ENCODE assay signal across 9 mouse cellular contexts in genomic region chr13:13538585-13539300, GRCm38 (mm10). TPM values are rescaled to one million over a fixed set of nuclear protein-coding genes. Genes with fewer than 3 reads are reported as not detected.
DNase-seq lines count a peak whose midpoint lies in the region; ATAC-seq and TF ChIP-seq lines count a peak whose summit lies in the region.
"Had no signal": no experiment of that assay in that cellular context is flagged by ENCODE, and none has a peak within 500 bp of the region (broad histone marks: within the 10 kb centered on the region; RNA-seq: fewer than 3 reads in every experiment).

No protein-coding gene starts in this region.

- H3K9me3 ChIP-seq in midbrain, embryonic 14.5 days (ENCODE audit: control insufficient read depth, low read length) = no peaks in the 10 kb centered on the region
- no peaks in the 10 kb centered on the region for H3K9me3 ChIP-seq in midbrain, embryonic 16.5 days (replicated peaks; ENCODE audit: control insufficient read depth, low read length, poor library complexity, severe bottlenecking)
- no peaks in the 10 kb centered on the region for H3K9me3 ChIP-seq in forebrain, embryonic 14.5 days (replicated peaks; ENCODE audit: control insufficient read depth, low read length)
- no peaks in the 10 kb centered on the region for H3K9me3 ChIP-seq in intestine, embryonic 16.5 days (ENCODE audit: control insufficient read depth, low read length)
- H3K9me3 ChIP-seq: embryonic facial prominence, embryonic 15.5 days had no signal

- TF ChIP-seq POLR2A in thymus, adult 2 months (IDR thresholded peaks at IDR 0.05; ENCODE audit: control insufficient read depth, extremely low read depth, insufficient read depth, low read length, poor library complexity) = no peak

- no peak for TF ChIP-seq CTCF in thymus, adult 2 months (IDR thresholded peaks at IDR 0.05; ENCODE audit: borderline replicate concordance, control insufficient read depth, extremely low read depth, insufficient read depth, low read length, poor library complexity)

- H3K9ac ChIP-seq in midbrain, embryonic 14.5 days (replicated peaks; ENCODE audit: low read length) = no peak overlapping the region
- H3K9ac ChIP-seq in midbrain, embryonic 16.5 days (ENCODE audit: low read depth, low read length) = no peak overlapping the region
- no peak overlapping the region for H3K9ac ChIP-seq in forebrain, embryonic 14.5 days (ENCODE audit: low read length)
- H3K9ac ChIP-seq in intestine, embryonic 16.5 days (ENCODE audit: low read depth, low read length) = no peak overlapping the region
- H3K9ac ChIP-seq: embryonic facial prominence, embryonic 15.5 days had no signal

- H3K36me3 ChIP-seq in midbrain, embryonic 14.5 days (ENCODE audit: control insufficient read depth, insufficient read depth, low read length) = no peaks in the 10 kb centered on the region
- H3K36me3 ChIP-seq in midbrain, embryonic 16.5 days (ENCODE audit: control insufficient read depth, insufficient read depth, low read length) = no peaks in the 10 kb centered on the region
- no peaks in the 10 kb centered on the region for H3K36me3 ChIP-seq in forebrain, embryonic 14.5 days (ENCODE audit: control insufficient read depth, insufficient read depth, low read length)
- H3K36me3 ChIP-seq in intestine, embryonic 16.5 days (ENCODE audit: control insufficient read depth, insufficient read depth, low read length) = no peaks in the 10 kb centered on the region
- H3K36me3 ChIP-seq in thymus, adult 2 months (ENCODE audit: control insufficient read depth, insufficient read depth, low read length) = no peaks in the 10 kb centered on the region
- H3K36me3 ChIP-seq: embryonic facial prominence, embryonic 15.5 days had no signal

- no peak overlapping the region for H3K4me2 ChIP-seq in midbrain, embryonic 14.5 days (ENCODE audit: low read length)
- H3K4me2 ChIP-seq in midbrain, embryonic 16.5 days (ENCODE audit: low read length) = no peak overlapping the region
- no peak overlapping the region for H3K4me2 ChIP-seq in forebrain, embryonic 14.5 days (ENCODE audit: low read length)
- no peak overlapping the region for H3K4me2 ChIP-seq in intestine, embryonic 16.5 days (ENCODE audit: low read depth, low read length)
- H3K4me2 ChIP-seq: embryonic facial prominence, embryonic 15.5 days had no signal

- no peak for ATAC-seq in midbrain, embryonic 14.5 days (ENCODE audit: low FRiP score, low TSS enrichment)
- ATAC-seq in midbrain, embryonic 16.5 days = no peak
- ATAC-seq in forebrain, embryonic 14.5 days = peak; percentile 40; the same call in 1 of the 2 replicates
- peak; percentile 88 for ATAC-seq in intestine, embryonic 16.5 days

- H3K4me3 ChIP-seq in midbrain, embryonic 14.5 days (replicated peaks; ENCODE audit: low read depth, low read length) = no peak overlapping the region
- H3K4me3 ChIP-seq in midbrain, embryonic 16.5 days (ENCODE audit: low read depth, low read length) = no peak overlapping the region
- no peak overlapping the region for H3K4me3 ChIP-seq in forebrain, embryonic 14.5 days (ENCODE audit: low read depth, low read length)
- H3K4me3 ChIP-seq in intestine, embryonic 16.5 days (ENCODE audit: low read length) = no peak overlapping the region
- H3K4me3 ChIP-seq in thymus, adult 2 months (ENCODE audit: control insufficient read depth, insufficient read depth, low read length) = no peak overlapping the region
- H3K4me3 ChIP-seq: embryonic facial prominence, embryonic 15.5 days had no signal

- H3K27me3 ChIP-seq in midbrain, embryonic 14.5 days (ENCODE audit: control insufficient read depth, insufficient read depth, low read length) = no peaks in the 10 kb centered on the region
- H3K27me3 ChIP-seq in midbrain, embryonic 16.5 days (ENCODE audit: control insufficient read depth, insufficient read depth, low read depth, low read length) = no peaks in the 10 kb centered on the region
- H3K27me3 ChIP-seq in forebrain, embryonic 14.5 days (replicated peaks; ENCODE audit: control insufficient read depth, insufficient read depth, low read length) = no peaks in the 10 kb centered on the region
- no peaks in the 10 kb centered on the region for H3K27me3 ChIP-seq in intestine, embryonic 16.5 days (replicated peaks; ENCODE audit: control insufficient read depth, insufficient read depth, low read length)
- H3K27me3 ChIP-seq in thymus, adult 2 months (ENCODE audit: control insufficient read depth, insufficient read depth, low read length) = no peaks in the 10 kb centered on the region
- H3K27me3 ChIP-seq: embryonic facial prominence, embryonic 15.5 days had no signal

- H3K4me1 ChIP-seq in midbrain, embryonic 14.5 days (ENCODE audit: control insufficient read depth, insufficient read depth, low read length) = no peaks in the 10 kb centered on the region
- H3K4me1 ChIP-seq in midbrain, embryonic 16.5 days (ENCODE audit: control insufficient read depth, insufficient read depth, low read length) = no peaks in the 10 kb centered on the region
- H3K4me1 ChIP-seq in forebrain, embryonic 14.5 days (ENCODE audit: control insufficient read depth, insufficient read depth, low read length) = peaks cover 3% of the 10 kb centered on the region; the same call in 1 of the 2 replicates
- H3K4me1 ChIP-seq in intestine, embryonic 16.5 days (ENCODE audit: control insufficient read depth, insufficient read depth, low read length) = no peaks in the 10 kb centered on the region
- peaks cover 14% of the 10 kb centered on the region for H3K4me1 ChIP-seq in thymus, adult 2 months (replicated peaks; ENCODE audit: control insufficient read depth, insufficient read depth, low read length)
- H3K4me1 ChIP-seq: embryonic facial prominence, embryonic 15.5 days had no signal

- no peak overlapping the region for H3K27ac ChIP-seq in midbrain, embryonic 14.5 days (replicated peaks; ENCODE audit: low read depth, low read length)
- H3K27ac ChIP-seq in midbrain, embryonic 16.5 days (ENCODE audit: low read length) = no peak overlapping the region
- no peak overlapping the region for H3K27ac ChIP-seq in forebrain, embryonic 14.5 days (ENCODE audit: low read depth, low read length)
- peak overlapping the region; percentile 36; the same call in 1 of the 2 replicates for H3K27ac ChIP-seq in intestine, embryonic 16.5 days (ENCODE audit: low read length)
- no peak overlapping the region for H3K27ac ChIP-seq in thymus, adult 2 months (ENCODE audit: control insufficient read depth, insufficient read depth, low read length)
- H3K27ac ChIP-seq: embryonic facial prominence, embryonic 15.5 days had no signal

- 39% methylated on average over 4 of the region's 4 CpGs for WGBS in midbrain, embryonic 14.5 days
- 22% methylated on average over 4 of the region's 4 CpGs for WGBS in midbrain, embryonic 16.5 days
- 22% methylated on average over 4 of the region's 4 CpGs for WGBS in forebrain, embryonic 14.5 days
- 28% methylated on average over 4 of the region's 4 CpGs for WGBS in intestine, embryonic 16.5 days
- WGBS in thymus, adult 2 months = 32% methylated on average over 4 of the region's 4 CpGs

- peak; percentile 29 for DNase-seq in midbrain, embryonic 14.5 days
- peak; percentile 69 for DNase-seq in adipocyte (ENCODE audit: low spot score)
- peak; percentile 53 for DNase-seq in forebrain, embryonic 14.5 days (ENCODE audit: low spot score)
- DNase-seq in lung, postnatal 10 days = peak; percentile 75
- no peak for DNase-seq in thymus, adult 2 months
- no peak for DNase-seq in left cerebral cortex, adult 8-10 months (ENCODE audit: low spot score in 2 of 2)

RNA-seq across cellular contexts. Expression of gene Lyst, which starts 51.5 kb away (rescaled TPM):
- polyA plus RNA-seq in midbrain, embryonic 14.5 days (2014; fragmentation: Nextera tagmentation; extraction: Ambion mirVana) = 6.4 and 8.8 TPM in 2 replicates
- polyA plus RNA-seq in midbrain, embryonic 16.5 days (2015; fragmentation: Nextera tagmentation; extraction: Ambion mirVana) = 3.9 and 4.5 TPM in 2 replicates
- 2.8 and 5.1 TPM in 2 replicates for polyA plus RNA-seq in forebrain, embryonic 14.5 days (2014; fragmentation: Nextera tagmentation; extraction: Ambion mirVana)
- 2.0 and 3.0 TPM in 2 replicates for polyA plus RNA-seq in intestine, embryonic 16.5 days (2015; fragmentation: Nextera tagmentation; extraction: Ambion mirVana)
- 28.2 and 31.1 TPM in 2 replicates for polyA plus RNA-seq in thymus, adult 2 months (2012; rRNA removed)
- total RNA-seq in left cerebral cortex, adult 8-10 months (2022) = 10 to 100 TPM; 54.0 to 66.9 (median 61.0) TPM

Comparison
In these comparisons a context has a peak if more than half of its experiments do, and no peak if none do; other contexts are left out.
1. ATAC-seq: peak in forebrain, embryonic 14.5 days (single experiment) and intestine, embryonic 16.5 days (single experiment); none in midbrain, embryonic 14.5 days (single experiment) and midbrain, embryonic 16.5 days (single experiment).
2. DNase-seq: peak in midbrain, embryonic 14.5 days (single experiment), adipocyte (single experiment), forebrain, embryonic 14.5 days (single experiment) and lung, postnatal 10 days (single experiment); none in thymus, adult 2 months (single experiment) and left cerebral cortex, adult 8-10 months (0 of 2).